Mouse (Mus musculus): ENCODE data around the gene Proser3. TPM values are rescaled to one million over a fixed set of nuclear protein-coding genes. Genes with fewer than 3 reads are reported as not detected.
A peak's percentile ranks its signal among the peaks of the same experiment; 100 is the strongest.

The Proser3 gene
- total and polyA plus RNA-seq, 2 experiments from 2014 or later, result 3.0 to 14.0 TPM

DNA sequence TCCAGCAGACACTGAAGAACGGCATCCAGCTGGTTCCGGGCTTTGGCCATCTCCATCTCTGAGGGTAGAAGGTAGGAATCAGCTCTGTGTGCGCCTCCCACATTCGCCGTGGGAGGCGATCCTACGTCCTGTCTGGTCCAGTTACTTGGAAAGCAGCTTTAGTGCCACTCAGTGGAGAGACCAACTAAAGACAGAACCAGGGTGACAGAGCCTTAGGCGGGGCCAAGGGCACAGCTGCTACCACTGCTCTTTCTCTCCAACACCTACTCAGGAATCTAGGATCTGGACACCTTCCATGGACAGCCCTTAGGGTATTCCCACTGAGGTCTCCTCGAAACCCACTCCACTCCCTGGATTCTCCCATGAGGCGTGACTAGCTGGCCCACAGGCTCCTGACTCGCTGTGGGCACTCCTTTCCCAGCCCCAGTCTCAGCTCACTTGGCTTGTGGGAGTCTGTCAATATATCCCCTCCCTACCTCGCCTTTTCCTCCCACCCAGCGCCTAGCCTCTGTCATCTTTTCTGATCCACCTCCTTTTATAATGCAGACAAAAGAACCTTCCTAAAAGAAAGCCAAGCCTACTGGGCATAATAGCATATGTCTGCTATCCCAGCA, 5.9 kb upstream of the Proser3 start:
- peak overlapping the region; percentile 64 for H3K9ac ChIP-seq (replicated peaks; ENCODE audit: low read length)
- no peak overlapping the region for H3K4me3 ChIP-seq (ENCODE audit: low read length)
- 87% methylated on average over 13 of the region's 13 CpGs for WGBS

DNA sequence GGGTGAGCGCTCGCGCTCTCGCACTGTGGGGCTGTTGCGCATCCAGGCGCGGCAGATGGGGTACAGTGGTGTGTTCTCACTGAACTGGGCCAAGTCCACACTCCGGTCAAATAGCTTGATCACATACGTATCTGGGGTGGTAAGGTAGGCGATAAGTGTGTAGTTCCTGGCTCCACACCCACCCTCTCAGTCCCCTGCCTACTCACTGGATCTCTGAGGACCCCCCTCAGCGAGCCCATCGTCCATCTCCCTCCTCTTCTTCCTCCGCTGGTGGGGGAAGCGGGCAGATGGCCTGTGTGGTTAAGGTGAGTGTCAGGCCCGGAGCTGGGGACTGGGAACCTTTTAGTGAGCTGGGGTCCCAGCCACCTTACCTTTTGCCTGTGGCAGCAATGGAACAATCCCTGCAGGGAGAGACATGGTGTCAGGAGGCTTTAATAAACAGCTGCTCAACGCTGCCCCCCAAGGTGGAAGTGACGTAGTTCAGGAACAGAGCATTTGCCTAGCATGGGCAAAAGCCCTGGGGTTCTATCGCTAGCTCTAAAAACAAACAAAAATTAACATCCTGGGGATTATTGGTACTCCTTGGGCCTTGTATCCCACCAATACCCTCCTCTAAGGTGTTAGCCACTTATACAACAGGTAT, 4.9 kb upstream of the Proser3 start:
- no peak for DNase-seq (ENCODE audit: low spot score)

More for the DNA sequence above, 5.9 kb upstream of the Proser3 start:
- Histone ChIP-seq H3K36me3 (ENCODE audit: insufficient read depth, low read length) (peaks cover 19% of the 10 kb centered on the region), H3K9me3 (ENCODE audit: low read length) (no peaks in the 10 kb centered on the region), H3K27me3 (ENCODE audit: insufficient read depth, low read length) (no peaks in the 10 kb centered on the region), H3K4me1 (ENCODE audit: insufficient read depth, low read length) (peaks cover 18% of the 10 kb centered on the region), H3K27ac (no peak overlapping the region), H3K4me2 (ENCODE audit: low read depth, low read length) (peak overlapping the region; percentile 99; the same call in 1 of the 2 replicates)
- no peak for ATAC-seq
- no peak for TF ChIP-seq CTCF (IDR thresholded peaks at IDR 0.05; ENCODE audit: low read depth)
- no peak for DNase-seq (ENCODE audit: low spot score)

DNA sequence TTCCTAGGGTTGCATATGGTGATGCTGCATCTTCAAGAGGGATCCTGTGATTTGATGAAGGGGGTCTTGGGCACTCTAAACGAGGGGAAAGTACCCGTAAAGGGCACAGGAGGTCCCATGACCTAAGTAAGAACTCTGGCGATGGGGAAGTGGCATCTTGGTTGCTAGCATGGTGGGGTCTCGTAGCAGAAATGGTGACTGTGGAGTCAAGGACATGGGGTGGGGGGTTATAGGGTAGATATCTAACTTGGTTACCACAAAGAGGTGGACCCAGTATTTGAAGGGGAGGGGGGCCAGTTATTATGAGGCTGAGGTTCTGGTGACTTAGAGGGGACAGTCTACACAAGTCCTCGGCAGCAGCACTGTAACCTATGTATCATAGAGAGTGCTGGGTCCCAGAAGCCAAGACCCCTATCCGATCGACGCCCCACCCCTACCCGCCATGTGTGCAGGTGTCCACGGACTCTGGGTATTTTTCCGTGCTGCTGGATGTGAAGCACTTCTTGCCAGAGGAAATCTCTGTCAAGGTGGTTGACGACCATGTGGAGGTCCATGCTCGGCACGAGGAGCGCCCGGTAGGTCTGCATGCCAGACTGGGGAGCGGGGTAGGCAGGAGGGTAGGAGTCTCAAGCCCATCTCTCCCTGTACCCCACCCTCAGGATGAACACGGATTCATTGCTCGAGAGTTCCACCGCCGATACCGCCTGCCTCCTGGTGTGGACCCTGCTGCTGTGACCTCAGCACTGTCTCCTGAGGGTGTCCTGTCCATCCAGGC, 1.9 kb upstream of the Proser3 start:
- Histone ChIP-seq H3K4me1 (ENCODE audit: insufficient read depth, low read length) (peaks cover 22% of the 10 kb centered on the region), H3K9me3 (ENCODE audit: low read length) (no peaks in the 10 kb centered on the region), H3K27me3 (ENCODE audit: insufficient read depth, low read length) (no peaks in the 10 kb centered on the region), H3K36me3 (ENCODE audit: insufficient read depth, low read length) (peaks cover 19% of the 10 kb centered on the region), H3K27ac (no peak overlapping the region), H3K4me2 (ENCODE audit: low read depth, low read length) (peak overlapping the region; percentile 97), H3K9ac (replicated peaks; ENCODE audit: low read length) (peak overlapping the region; percentile 63; the same call in 1 of the 2 replicates), H3K4me3 (ENCODE audit: low read length) (no peak overlapping the region)
- DNase-seq (ENCODE audit: low spot score) (no peak), ATAC-seq (no peak)
- TF ChIP-seq CTCF (IDR thresholded peaks at IDR 0.05; ENCODE audit: low read depth), result no peak
- 88% methylated on average over 22 of the region's 22 CpGs for WGBS

More for the DNA sequence above, 4.9 kb upstream of the Proser3 start:
- H3K4me2 ChIP-seq (ENCODE audit: low read depth, low read length), result no peak overlapping the region
- no peak for ATAC-seq
- peaks cover 19% of the 10 kb centered on the region for H3K36me3 ChIP-seq (ENCODE audit: insufficient read depth, low read length)
- peaks cover 23% of the 10 kb centered on the region for H3K4me1 ChIP-seq (ENCODE audit: insufficient read depth, low read length)
- no peak overlapping the region for H3K9ac ChIP-seq (replicated peaks; ENCODE audit: low read length)
- no peak overlapping the region for H3K4me3 ChIP-seq (ENCODE audit: low read length)
- 93% methylated on average over 18 of the region's 18 CpGs for WGBS
- TF ChIP-seq CTCF (IDR thresholded peaks at IDR 0.05; ENCODE audit: low read depth), result no peak; the same call in 1 of the 2 replicates
- H3K27me3 ChIP-seq (ENCODE audit: insufficient read depth, low read length), result no peaks in the 10 kb centered on the region
- no peak overlapping the region for H3K27ac ChIP-seq
- H3K9me3 ChIP-seq (ENCODE audit: low read length), result no peaks in the 10 kb centered on the region

DNA sequence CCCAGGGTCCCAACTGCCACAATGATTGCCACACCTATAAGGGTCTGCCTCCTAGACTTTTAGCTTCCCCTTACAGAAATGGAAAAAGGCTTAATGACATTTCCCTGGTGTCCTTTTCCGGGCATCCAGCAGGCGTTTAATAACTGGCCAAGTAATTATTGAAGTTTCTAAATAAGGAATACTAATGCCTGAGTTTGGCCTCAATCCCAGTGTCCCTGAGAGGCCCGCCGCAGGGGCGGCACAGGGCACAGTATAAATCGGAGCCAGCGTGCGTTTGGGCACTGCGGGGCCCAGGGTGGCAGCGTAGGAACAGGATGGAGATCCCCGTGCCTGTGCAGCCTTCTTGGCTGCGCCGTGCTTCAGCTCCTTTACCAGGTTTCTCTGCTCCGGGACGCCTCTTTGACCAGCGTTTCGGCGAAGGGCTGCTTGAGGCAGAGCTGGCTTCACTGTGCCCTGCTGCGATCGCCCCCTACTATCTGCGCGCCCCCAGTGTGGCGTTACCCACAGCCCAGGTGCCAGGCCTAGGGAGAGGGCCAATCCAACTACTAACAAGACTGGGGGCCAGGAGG, 1.0 kb upstream of the Proser3 start:
- no peak for TF ChIP-seq CTCF (IDR thresholded peaks at IDR 0.05; ENCODE audit: low read depth)
- Histone ChIP-seq H3K9me3 (ENCODE audit: low read length) (no peaks in the 10 kb centered on the region), H3K36me3 (ENCODE audit: insufficient read depth, low read length) (peaks cover 24% of the 10 kb centered on the region), H3K4me3 (ENCODE audit: low read length) (peak overlapping the region; percentile 65), H3K4me2 (ENCODE audit: low read depth, low read length) (peak overlapping the region; percentile 97), H3K4me1 (ENCODE audit: insufficient read depth, low read length) (peaks cover 13% of the 10 kb centered on the region; the same call in 1 of the 2 replicates), H3K27ac (peak overlapping the region; percentile 96), H3K27me3 (ENCODE audit: insufficient read depth, low read length) (no peaks in the 10 kb centered on the region), H3K9ac (replicated peaks; ENCODE audit: low read length) (peak overlapping the region; percentile 63)
- DNase-seq (ENCODE audit: low spot score) (peak; percentile 55), ATAC-seq (no peak)
- 3% methylated on average over 23 of the region's 23 CpGs for WGBS

DNA sequence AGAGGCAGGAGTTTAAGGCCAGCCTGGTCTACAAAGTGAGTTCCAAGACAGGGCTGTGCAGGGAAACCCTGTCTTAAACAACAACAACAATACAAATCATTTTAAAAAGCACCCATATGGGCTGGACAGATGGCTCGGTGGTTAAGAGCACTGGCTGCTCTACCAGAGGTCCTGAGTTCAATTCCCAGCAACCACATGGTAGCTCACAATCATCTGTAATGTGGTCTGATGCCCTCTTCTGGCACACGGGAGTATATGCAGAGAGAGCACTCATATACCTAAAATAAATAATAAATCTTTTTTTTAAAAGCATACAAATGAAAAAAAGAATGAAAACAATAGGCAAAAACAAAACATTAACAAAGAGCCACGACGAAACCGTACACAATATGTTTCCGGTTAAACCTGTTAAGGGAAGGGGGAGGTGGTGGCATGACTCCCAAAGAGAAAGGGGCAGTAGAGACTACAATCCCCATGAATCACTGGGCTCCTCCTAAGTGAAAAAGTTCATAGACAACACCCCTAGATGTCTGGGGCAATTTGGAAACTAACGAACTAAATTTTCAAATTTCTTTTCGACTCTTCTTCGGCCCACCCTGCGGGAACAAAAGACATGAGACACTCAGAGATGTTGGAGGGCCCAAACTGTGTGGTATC, 526 bp downstream of the Proser3 start:
- TF ChIP-seq CTCF (IDR thresholded peaks at IDR 0.05; ENCODE audit: low read depth), result peak; percentile 63
- H3K4me3 ChIP-seq (ENCODE audit: low read length), result peak overlapping the region; percentile 65
- ATAC-seq (peak; percentile 68), DNase-seq (ENCODE audit: low spot score) (peak; percentile 83)
- peak overlapping the region; percentile 97 for H3K4me2 ChIP-seq (ENCODE audit: low read depth, low read length)
- peak overlapping the region; percentile 63 for H3K9ac ChIP-seq (replicated peaks; ENCODE audit: low read length)
- WGBS, result 1% methylated on average over 10 of the region's 10 CpGs
- peaks cover 21% of the 10 kb centered on the region for H3K36me3 ChIP-seq (ENCODE audit: insufficient read depth, low read length)
- H3K9me3 ChIP-seq (ENCODE audit: low read length), result no peaks in the 10 kb centered on the region
- peak overlapping the region; percentile 96 for H3K27ac ChIP-seq
- peaks cover 13% of the 10 kb centered on the region; the same call in 1 of the 2 replicates for H3K4me1 ChIP-seq (ENCODE audit: insufficient read depth, low read length)
- no peaks in the 10 kb centered on the region for H3K27me3 ChIP-seq (ENCODE audit: insufficient read depth, low read length)

DNA sequence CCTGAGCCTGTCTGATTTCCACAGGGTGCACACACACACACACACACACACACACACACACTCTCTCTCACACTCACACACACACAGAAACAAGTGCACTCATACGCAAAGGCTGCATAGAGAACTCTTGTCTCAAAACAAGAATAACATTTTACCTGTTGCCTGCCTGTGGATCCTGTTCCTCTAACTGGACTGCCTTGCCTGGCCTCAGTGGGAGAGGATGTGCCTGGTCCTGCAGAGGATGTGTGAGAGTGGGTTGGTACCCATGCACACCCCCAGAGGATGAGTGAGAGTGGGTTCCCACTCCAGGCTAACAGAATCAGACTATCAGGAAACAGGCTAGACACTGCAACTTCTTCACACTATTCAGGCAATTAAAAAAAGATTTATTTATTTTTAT, 1.5 kb downstream of the Proser3 start:
- peaks cover 20% of the 10 kb centered on the region for H3K36me3 ChIP-seq (ENCODE audit: insufficient read depth, low read length)
- no peaks in the 10 kb centered on the region for H3K9me3 ChIP-seq (ENCODE audit: low read length)
- no peak overlapping the region for H3K9ac ChIP-seq (replicated peaks; ENCODE audit: low read length)
- WGBS, result 95% methylated on average over 1 of the region's 1 CpGs
- no peaks in the 10 kb centered on the region for H3K27me3 ChIP-seq (ENCODE audit: insufficient read depth, low read length)
- TF ChIP-seq CTCF (IDR thresholded peaks at IDR 0.05; ENCODE audit: low read depth), result no peak
- H3K4me1 ChIP-seq (ENCODE audit: insufficient read depth, low read length), result peaks cover 13% of the 10 kb centered on the region; the same call in 1 of the 2 replicates
- no peak overlapping the region for H3K4me2 ChIP-seq (ENCODE audit: low read depth, low read length)
- H3K27ac ChIP-seq, result no peak overlapping the region
- no peak for ATAC-seq
- H3K4me3 ChIP-seq (ENCODE audit: low read length), result no peak overlapping the region
- DNase-seq (ENCODE audit: low spot score), result no peak
